Mouse (Mus musculus) forelimb bud, embryonic 11.5 days (tissue): ENCODE measurements around the gene Sp1.

Experiments used
- DNase-seq: peaks from one replicate; pipeline ENCODE4 v3.0.0-alpha.2; 2012; ENCODE audit warnings: low read depth, low spot score

The Sp1 gene

DNA sequence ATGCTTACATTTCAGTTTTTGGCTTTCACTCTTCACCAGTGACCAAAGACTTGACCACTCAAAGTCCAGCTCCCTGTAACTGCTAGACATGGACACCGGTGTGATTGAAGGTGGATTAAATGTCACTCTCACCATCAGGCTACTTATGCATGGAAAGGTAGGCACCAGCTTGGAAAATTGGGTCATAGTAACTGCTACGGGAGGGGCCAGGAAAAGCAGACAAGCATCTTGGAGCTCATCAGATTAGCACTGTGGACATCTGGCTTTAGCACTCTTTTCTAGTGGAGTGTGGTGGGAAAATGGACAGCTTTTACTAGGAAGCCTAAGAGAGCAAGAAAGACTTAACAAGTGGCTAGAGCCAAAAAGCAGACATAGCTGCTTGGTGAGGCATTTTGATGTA is 67.3 kb downstream of the Sp1 start:
- DNase-seq, result no peak

DNA sequence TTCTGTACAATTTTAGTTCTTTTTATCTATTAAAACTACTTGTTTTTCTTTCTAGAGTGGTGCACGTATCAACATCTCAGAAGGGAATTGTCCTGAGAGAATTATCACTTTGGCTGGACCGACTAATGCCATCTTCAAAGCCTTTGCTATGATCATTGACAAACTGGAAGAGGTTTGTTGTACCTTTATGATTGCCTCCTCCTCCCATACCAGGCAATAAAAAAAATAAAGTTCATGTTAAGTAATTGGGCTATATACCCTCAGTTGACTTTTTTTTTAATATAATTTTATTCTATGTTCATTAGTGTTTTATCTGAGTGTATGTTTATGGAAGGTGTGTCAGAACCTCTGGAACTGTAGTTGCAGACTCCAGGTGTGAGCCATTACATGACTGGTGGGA is 68.6 kb downstream of the Sp1 start:
- no peak for DNase-seq

DNA sequence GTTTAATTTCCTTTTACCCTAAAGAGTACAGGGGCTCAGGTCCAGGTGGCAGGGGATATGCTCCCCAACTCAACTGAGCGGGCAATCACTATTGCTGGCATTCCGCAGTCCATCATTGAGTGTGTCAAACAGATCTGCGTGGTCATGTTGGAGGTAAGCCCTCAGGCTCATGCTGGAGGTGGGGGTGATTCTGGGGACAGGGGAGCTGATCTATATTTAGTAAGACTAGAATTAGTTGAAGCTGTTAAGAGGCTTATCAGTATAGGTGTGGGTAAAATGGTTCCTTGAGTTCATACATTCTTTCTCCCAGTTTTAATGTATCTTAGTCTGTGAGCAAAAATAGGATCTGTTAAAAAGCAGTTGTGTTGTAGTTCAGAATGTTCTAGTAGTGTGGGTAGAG is 77.2 kb downstream of the Sp1 start:
- no peak for DNase-seq

DNA sequence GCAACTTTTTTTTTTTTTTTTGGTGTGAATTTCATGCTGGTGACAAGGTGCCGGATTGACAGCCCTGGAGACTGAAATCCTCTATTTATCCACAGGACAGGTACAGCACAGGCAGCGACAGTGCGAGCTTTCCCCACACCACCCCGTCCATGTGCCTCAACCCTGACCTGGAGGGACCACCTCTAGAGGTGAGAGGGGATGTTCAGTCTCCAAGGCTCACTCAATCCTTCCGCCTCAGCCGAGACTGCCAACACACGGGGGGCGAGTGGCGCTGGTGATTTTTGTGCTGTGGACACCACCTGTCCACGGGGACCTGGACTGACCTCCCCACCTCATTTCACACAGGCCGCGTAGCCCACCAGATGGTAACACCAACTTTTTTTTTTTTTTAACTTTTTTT is 79.9 kb downstream of the Sp1 start:
- no peak for DNase-seq
